Mouse (Mus musculus) adipocyte (in vitro differentiated cells): ENCODE data around the gene Gm16253.

Experiments used
- DNase-seq: peaks from one replicate; pipeline ENCODE4 v3.0.0-alpha.2; 2016; ENCODE audit warnings: low spot score

The Gm16253 gene

DNA sequence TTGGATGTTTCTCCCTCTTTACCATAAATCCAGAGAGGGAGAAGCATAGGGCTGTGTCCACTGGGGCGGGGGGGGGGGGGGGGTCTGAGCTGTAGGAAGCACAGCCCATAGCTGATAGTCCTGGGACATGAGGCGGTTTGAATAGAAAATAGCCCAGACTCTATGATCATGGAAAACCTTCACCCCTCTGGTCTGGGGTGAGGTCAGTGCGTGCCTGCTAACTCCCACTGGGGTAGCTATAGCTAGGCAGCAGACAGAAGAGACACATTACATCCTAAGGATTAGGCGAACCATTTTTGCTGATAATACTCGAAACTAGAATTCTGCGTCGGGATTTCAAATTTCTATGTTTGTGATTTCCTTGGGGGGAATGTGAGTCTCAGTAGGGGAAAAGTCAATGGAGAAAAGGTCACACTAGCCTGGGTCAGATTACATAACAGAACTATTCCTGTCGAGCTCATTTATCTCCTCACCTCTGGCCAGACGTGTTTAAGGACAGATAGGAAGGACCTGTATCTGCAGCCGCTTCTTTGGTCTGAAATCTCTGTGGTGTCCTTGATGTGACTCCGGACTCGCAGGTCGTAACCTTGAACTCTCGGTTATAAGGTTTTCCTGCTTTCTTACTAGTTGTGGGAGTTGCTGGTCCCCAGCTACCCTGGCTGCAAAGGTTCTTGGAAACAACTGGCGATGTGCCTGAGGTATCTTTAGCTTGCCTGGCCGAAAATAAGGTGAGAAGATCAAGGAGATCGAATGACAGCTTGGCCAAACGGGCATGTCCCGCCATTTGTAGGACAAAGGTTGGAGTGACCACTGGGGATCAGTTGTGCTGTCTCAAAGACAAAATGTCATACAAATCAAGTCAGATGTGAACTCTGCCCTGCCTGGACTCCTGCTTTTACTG lies 2.9 kb upstream of the Gm16253 start:
- no peak for DNase-seq

- DNase-seq, result peak; percentile 96
Measured at GRCm38 (mm10) chr3:96575272-96575984, 1.4 kb upstream of the Gm16253 start.

DNA sequence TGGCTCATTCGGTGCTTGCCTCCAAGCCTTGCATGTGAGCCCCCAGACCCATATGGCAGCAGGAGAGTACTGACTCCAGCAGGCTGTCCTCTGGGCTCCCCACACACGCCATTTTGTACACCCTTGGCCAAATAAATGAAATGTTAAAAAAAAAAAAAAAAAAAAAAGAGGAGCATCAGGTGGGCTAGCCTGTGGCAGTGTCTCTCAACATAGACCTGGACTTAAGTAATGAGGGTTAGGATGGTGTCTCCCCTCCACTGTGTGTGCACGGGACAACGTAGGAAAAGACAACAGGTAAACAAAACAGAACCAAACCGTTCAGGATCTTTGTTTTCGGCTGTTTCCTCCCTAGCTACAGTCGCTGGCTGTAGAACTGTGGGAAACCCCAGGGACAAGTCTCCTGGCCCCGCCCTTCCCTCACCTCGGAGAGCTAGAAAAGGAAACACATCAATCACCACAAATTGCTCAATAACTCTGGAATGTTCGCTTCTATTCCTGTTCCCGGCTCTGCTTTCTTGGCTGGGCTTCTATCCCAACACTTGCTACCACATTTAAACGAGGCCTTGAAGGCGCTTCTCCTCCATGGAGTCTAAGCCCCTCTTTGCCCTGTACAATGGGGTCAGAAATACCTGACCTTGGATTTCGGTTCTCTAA lies 652 bp upstream of the Gm16253 start:
- peak; percentile 91 for DNase-seq

DNA sequence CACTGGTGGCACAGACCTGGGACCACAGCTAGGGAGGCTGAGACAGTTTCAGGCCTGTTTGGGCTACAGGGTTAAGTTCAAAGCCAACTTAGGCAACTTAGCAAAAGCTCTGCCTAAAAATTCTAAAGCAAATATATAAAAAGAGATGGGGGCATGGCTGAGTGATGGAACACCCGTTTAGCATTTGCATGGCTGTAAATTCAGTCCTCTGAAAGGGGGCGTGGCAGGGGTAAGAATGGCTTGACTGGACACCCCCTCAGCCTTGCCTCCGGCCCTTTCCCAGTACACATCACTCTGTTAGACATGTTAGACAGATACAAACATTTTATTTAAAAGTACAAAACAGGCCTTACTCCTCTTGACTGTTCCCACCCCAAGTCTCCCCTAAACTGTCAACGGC lies 782 bp downstream of the Gm16253 start:
- DNase-seq, result no peak

- DNase-seq, result no peak
Measured at GRCm38 (mm10) chr3:96578561-96579238, 1.9 kb downstream of the Gm16253 start.

- no peak for DNase-seq
Measured at GRCm38 (mm10) chr3:96579239-96579750, 2.5 kb downstream of the Gm16253 start.

DNA sequence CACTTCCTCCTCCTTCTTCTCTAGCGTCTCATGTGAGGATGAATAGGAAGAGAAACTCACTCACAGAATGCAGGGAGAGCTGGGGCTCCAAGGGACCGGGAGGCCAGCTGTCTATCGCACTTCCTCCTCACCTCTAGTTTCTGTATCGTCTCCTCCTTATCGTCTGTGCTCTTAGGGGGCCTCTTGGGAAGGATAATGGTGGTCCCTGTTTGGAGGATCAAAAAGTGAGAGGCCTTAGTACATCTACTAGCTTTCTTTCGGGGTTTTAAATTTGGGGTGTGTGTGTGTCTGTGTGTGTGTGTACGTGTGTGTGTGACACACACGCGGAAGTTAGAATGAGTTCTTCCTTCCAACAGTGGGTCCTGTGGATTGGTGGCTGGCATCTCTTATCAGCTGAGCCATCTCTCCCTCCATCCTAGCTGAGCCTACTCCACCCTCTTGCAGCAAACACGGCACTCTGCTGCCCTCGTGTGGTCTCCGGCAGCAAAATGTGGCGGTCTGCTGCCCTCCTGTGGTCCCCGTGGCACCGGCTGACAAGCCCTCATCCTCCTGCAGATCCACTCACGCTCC lies 3.2 kb downstream of the Gm16253 start:
- DNase-seq, result peak; percentile 94

- no peak for DNase-seq
Measured at GRCm38 (mm10) chr3:96581141-96581540, 4.4 kb downstream of the Gm16253 start.

- DNase-seq, result no peak
Measured at GRCm38 (mm10) chr3:96581771-96582515, 5.2 kb downstream of the Gm16253 start.

DNA sequence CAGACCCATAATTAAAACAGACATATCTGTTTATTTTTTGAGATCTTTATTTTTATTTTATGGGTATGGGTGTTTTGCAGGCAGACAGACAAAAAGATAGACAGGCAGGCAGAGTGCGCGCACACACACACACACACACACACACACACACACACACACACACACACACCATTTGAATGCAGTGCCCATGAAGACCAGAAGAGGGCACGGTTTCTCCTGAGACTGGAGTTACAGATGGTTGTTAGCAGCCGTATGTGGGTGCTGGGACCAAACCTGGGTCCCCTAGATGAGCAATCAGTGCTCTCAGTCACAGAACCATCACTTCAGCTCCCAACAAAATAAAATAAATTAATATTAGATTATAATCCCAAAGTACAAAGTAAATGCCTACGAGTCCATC lies 6.6 kb downstream of the Gm16253 start:
- DNase-seq, result no peak

- no peak for DNase-seq
Measured at GRCm38 (mm10) chr3:96590657-96591056, 13.9 kb downstream of the Gm16253 start.

- peak; percentile 89 for DNase-seq
Measured at GRCm38 (mm10) chr3:96593374-96593773, 16.6 kb downstream of the Gm16253 start.

DNA sequence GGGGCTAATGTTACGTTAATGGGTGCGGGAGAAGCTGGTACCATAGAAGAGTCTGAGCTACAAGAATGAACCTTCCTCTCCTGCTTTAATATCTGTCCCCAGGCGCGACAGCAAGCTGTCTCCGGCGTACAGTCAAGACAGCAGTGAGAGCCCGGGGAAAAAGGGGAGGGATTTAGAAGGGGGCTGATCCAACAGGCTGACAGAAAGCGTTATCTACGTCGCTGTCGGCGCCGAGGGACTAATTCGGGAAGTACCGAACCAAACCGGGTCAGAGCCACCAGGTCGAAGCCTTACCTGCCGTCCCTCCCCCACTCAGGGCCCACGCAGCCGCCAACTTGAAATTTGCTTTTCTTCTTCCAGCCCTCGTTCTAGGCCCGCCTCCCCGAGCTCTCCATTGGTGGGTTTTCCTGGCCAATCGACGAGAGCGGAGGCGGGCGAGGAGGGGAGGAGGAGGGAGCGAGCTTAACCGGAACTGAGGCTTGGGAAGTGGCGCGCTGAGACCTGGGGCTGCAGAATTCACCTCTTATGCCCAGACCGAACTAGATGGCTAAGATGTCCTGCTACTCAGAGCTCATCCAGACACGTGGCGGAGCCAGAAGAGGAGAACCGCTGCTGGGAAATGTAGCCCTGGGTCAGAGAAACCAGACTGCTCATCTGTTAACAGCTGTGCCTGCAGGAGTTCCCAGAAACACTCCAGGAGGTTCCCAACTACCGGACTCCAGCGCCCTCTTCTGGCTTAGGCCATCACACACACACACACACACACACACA lies 17.2 kb downstream of the Gm16253 start, which contains the start of gene Polr3gl:
Gene Polr3gl (minus strand): TSS at position 392 of the 771 bp plus-strand sequence.
- peak; percentile 96 for DNase-seq

GRCm38 (mm10) chr3:96594851-96595250 lies 18.1 kb downstream of the Gm16253 start:
- DNase-seq, result no peak

- no peak for DNase-seq
Measured at GRCm38 (mm10) chr3:96595661-96596060, 18.9 kb downstream of the Gm16253 start.

- DNase-seq, result no peak
Measured at GRCm38 (mm10) chr3:96596228-96596707, 19.5 kb downstream of the Gm16253 start, which contains the start of gene Ankrd34a. Gene Ankrd34a, plus strand, starts transcription at chr3:96596636.

- no peak for DNase-seq
Measured at GRCm38 (mm10) chr3:96596855-96597254, 20.1 kb downstream of the Gm16253 start.

GRCm38 (mm10) chr3:96597435-96597891 lies 20.7 kb downstream of the Gm16253 start:
- DNase-seq, result no peak
